Mouse (Mus musculus) neural tube, embryonic 14.5 days (tissue): ENCODE measurements around the gene Cdk12. TPM values are rescaled to one million over a fixed set of nuclear protein-coding genes. Genes with fewer than 3 reads are reported as not detected.
"Not testable (repeated sequence)": the region's sequence is repeated elsewhere in the genome, so short reads cannot be mapped to it uniquely, and the experiment has no call there.

Experiments
- ATAC-seq: fragments of 200-750 bp; cut with Nextera tagmentation; 2 replicates; pipeline ENCODE4 v1.8.0; 2017; ENCODE audit warnings: low read depth, mild to moderate bottlenecking, moderate TSS enrichment, moderate library complexity
- H3K27ac ChIP-seq: fragments of 300-500 bp; sonication (generic); 2 replicates; pipeline ENCODE4 v1.5.1; 2014; ENCODE audit warnings: low read depth, mild to moderate bottlenecking, control low read depth, low read length, moderate library complexity, mixed read lengths
- H3K27me3 ChIP-seq: fragments of 300-500 bp; sonication (generic); 2 replicates; pipeline ENCODE4 v1.6.1; 2014; ENCODE audit warnings: low read length; ENCODE audit not compliant: control insufficient read depth, insufficient read depth
- H3K36me3 ChIP-seq: fragments of 300-500 bp; sonication (generic); 2 replicates; pipeline ENCODE4 v1.6.1; 2014; ENCODE audit warnings: low read length, mixed read lengths; ENCODE audit not compliant: control insufficient read depth, insufficient read depth
- H3K4me1 ChIP-seq: fragments of 300-500 bp; sonication (generic); 2 replicates; pipeline ENCODE4 v1.6.1; 2014; ENCODE audit warnings: low read length; ENCODE audit not compliant: control insufficient read depth, insufficient read depth
- H3K4me2 ChIP-seq: fragments of 300-500 bp; sonication (generic); 2 replicates; pipeline ENCODE4 v1.6.1; 2014; ENCODE audit warnings: mild to moderate bottlenecking, low read depth, low read length, control low read depth
- H3K4me3 ChIP-seq: fragments of 300-500 bp; sonication (generic); 2 replicates; pipeline ENCODE4 v1.5.1; 2014; ENCODE audit warnings: low read depth, low read length, control low read depth, mixed read lengths
- H3K9ac ChIP-seq: fragments of 300-500 bp; sonication (generic); replicated peaks from 2 replicates; pipeline ENCODE4 v1.6.1; 2014; ENCODE audit warnings: low read depth, mild to moderate bottlenecking, control low read depth, low read length, mixed read lengths
- H3K9me3 ChIP-seq: fragments of 300-500 bp; sonication (generic); 2 replicates; pipeline ENCODE4 v1.6.1; 2016; ENCODE audit warnings: low read length; ENCODE audit not compliant: control insufficient read depth
- WGBS: fragments of 180-500 bp; shearing (Covaris S2); extraction: QIAGEN DNeasy Blood & Tissue Kit; methylation state at CpG from one replicate; pipeline ENCODE4 v1.1.7; 2014; 5-methylcytosine and 5-hydroxymethylcytosine counted together
- polyA plus RNA-seq: library from polyadenylated mRNA; unstranded; fragments of >200 nt; fragmentation: Nextera tagmentation; extraction: Ambion mirVana; gene quantifications from 2 replicates; pipeline ENCODE4 v1.2.1, GENCODE M21; 2014

Gene Cdk12
- polyA plus RNA-seq, 1 experiment from 2014 or later, result 11.3 TPM

- H3K27ac ChIP-seq, H3K4me2 ChIP-seq, H3K9me3 ChIP-seq, H3K9ac ChIP-seq, ATAC-seq, H3K4me1 ChIP-seq, H3K4me3 ChIP-seq, H3K27me3 ChIP-seq: not testable (repeated sequence)
- 92% methylated on average over 3 of the region's 3 CpGs for WGBS
- peaks cover 57% of the 10 kb centered on the region for H3K36me3 ChIP-seq
These were observed 40.1 kb downstream of the Cdk12 start for GRCm38 (mm10) chr11:98242910-98243309.

- Histone ChIP-seq H3K4me1 (no peaks in the 10 kb centered on the region), H3K4me2 (no peak overlapping the region), H3K9ac (no peak overlapping the region), H3K36me3 (peaks cover 51% of the 10 kb centered on the region), H3K4me3 (no peak overlapping the region), H3K9me3 (no peaks in the 10 kb centered on the region), H3K27ac (no peak overlapping the region), H3K27me3 (no peaks in the 10 kb centered on the region)
- no peak for ATAC-seq
- 97% methylated on average over 3 of the region's 3 CpGs for WGBS
These were observed 41.6 kb downstream of the Cdk12 start for GRCm38 (mm10) chr11:98244415-98244814.

GRCm38 (mm10) chr11:98247325-98247724 lies 44.5 kb downstream of the Cdk12 start:
- Histone ChIP-seq H3K4me2 (no peak overlapping the region), H3K27me3 (no peaks in the 10 kb centered on the region), H3K4me1 (no peaks in the 10 kb centered on the region), H3K9me3 (no peaks in the 10 kb centered on the region), H3K4me3 (no peak overlapping the region), H3K27ac (no peak overlapping the region), H3K36me3 (peaks cover 42% of the 10 kb centered on the region), H3K9ac (no peak overlapping the region)
- ATAC-seq, result no peak
- 88% methylated on average over 1 of the region's 1 CpGs for WGBS

GRCm38 (mm10) chr11:98253807-98254206 lies 50.9 kb downstream of the Cdk12 start:
- WGBS, result 92% methylated on average over 2 of the region's 2 CpGs
- ATAC-seq, result no peak
- H3K4me2 ChIP-seq, result no peak overlapping the region

GRCm38 (mm10) chr11:98260706-98261479 lies 58.0 kb downstream of the Cdk12 start:
- Histone ChIP-seq H3K4me1 (peaks cover 17% of the 10 kb centered on the region), H3K4me3 (no peak overlapping the region), H3K9ac (no peak overlapping the region), H3K36me3 (0 out of 2 replicates have a peak, but pooled peaks cover under 1% of the 10 kb centered on the region), H3K27me3 (no peaks in the 10 kb centered on the region), H3K4me2 (no peak overlapping the region), H3K27ac (no peak overlapping the region; the same call in 1 of the 2 replicates), H3K9me3 (no peaks in the 10 kb centered on the region)
- 24% methylated on average over 8 of the region's 8 CpGs for WGBS
- peak; percentile 44; the same call in 1 of the 2 replicates for ATAC-seq

More at GRCm38 (mm10) chr11:98253807-98254206, 50.9 kb downstream of the Cdk12 start:
- H3K27me3 ChIP-seq, result no peaks in the 10 kb centered on the region
- H3K4me3 ChIP-seq, result no peak overlapping the region
- peaks cover 11% of the 10 kb centered on the region for H3K36me3 ChIP-seq
- H3K27ac ChIP-seq, result no peak overlapping the region
- H3K9ac ChIP-seq, result no peak overlapping the region
- no peaks in the 10 kb centered on the region for H3K9me3 ChIP-seq
- H3K4me1 ChIP-seq, result no peaks in the 10 kb centered on the region

- ATAC-seq, result no peak
- Histone ChIP-seq H3K4me3 (no peak overlapping the region), H3K4me2 (no peak overlapping the region), H3K9ac (no peak overlapping the region), H3K4me1 (peaks cover 30% of the 10 kb centered on the region), H3K27me3 (no peaks in the 10 kb centered on the region), H3K27ac (no peak overlapping the region; the same call in 1 of the 2 replicates), H3K9me3 (no peaks in the 10 kb centered on the region), H3K36me3 (peaks cover 9% of the 10 kb centered on the region; the same call in 1 of the 2 replicates)
- 10% methylated on average over 2 of the region's 2 CpGs for WGBS
These were observed 62.2 kb downstream of the Cdk12 start for GRCm38 (mm10) chr11:98265039-98265438.

GRCm38 (mm10) chr11:98265891-98266290 lies 63.0 kb downstream of the Cdk12 start:
- WGBS, result 49% methylated on average over 5 of the region's 5 CpGs

GRCm38 (mm10) chr11:98266699-98267402 lies 64.0 kb downstream of the Cdk12 start:
- Histone ChIP-seq H3K27ac (0 out of 2 replicates have a peak overlapping the region, but pooled peaks have one; percentile 39), H3K36me3 (peaks cover 12% of the 10 kb centered on the region; the same call in 1 of the 2 replicates), H3K9me3 (no peaks in the 10 kb centered on the region), H3K27me3 (no peaks in the 10 kb centered on the region), H3K4me3 (no peak overlapping the region), H3K4me2 (no peak overlapping the region), H3K4me1 (peaks cover 20% of the 10 kb centered on the region), H3K9ac (no peak overlapping the region)
- WGBS, result 21% methylated on average over 6 of the region's 6 CpGs
- ATAC-seq, result peak; percentile 54; the same call in 1 of the 2 replicates

More at GRCm38 (mm10) chr11:98265891-98266290, 63.0 kb downstream of the Cdk12 start:
- H3K27me3 ChIP-seq, result no peaks in the 10 kb centered on the region
- peaks cover 25% of the 10 kb centered on the region for H3K4me1 ChIP-seq
- H3K36me3 ChIP-seq, result peaks cover 12% of the 10 kb centered on the region; the same call in 1 of the 2 replicates
- H3K4me3 ChIP-seq, result no peak overlapping the region
- 0 out of 2 replicates have a peak, but pooled peaks have one; percentile 49 for ATAC-seq
- no peak overlapping the region for H3K4me2 ChIP-seq
- H3K9me3 ChIP-seq, result no peaks in the 10 kb centered on the region
- H3K27ac ChIP-seq, result peak overlapping the region; percentile 39; the same call in 1 of the 2 replicates
- H3K9ac ChIP-seq, result no peak overlapping the region

GRCm38 (mm10) chr11:98270066-98270465 lies 67.2 kb downstream of the Cdk12 start:
- no peaks in the 10 kb centered on the region for H3K9me3 ChIP-seq
- H3K36me3 ChIP-seq, result peaks cover 12% of the 10 kb centered on the region; the same call in 1 of the 2 replicates
- H3K4me2 ChIP-seq, result no peak overlapping the region
- H3K4me1 ChIP-seq, result peaks cover 20% of the 10 kb centered on the region
- no peak for ATAC-seq
- 82% methylated on average over 3 of the region's 3 CpGs for WGBS
- no peak overlapping the region for H3K4me3 ChIP-seq
- no peak overlapping the region for H3K27ac ChIP-seq
- H3K27me3 ChIP-seq, result no peaks in the 10 kb centered on the region
- H3K9ac ChIP-seq, result no peak overlapping the region
